Mouse (Mus musculus) erythroblast, embryonic 14.5 days (primary cell): ENCODE results near the gene Ccdc74a.

Experiments used
- GATA1 ChIP-seq: IDR thresholded peaks from 2 replicates; pipeline ENCODE4 v1.6.1; 2012; ENCODE audit warnings: low read length, inconsistent platforms, mixed read lengths
- TAL1 ChIP-seq: IDR thresholded peaks from 3 replicates; pipeline ENCODE4 v1.6.1; 2012; ENCODE audit warnings: low read length, inconsistent platforms, mixed read lengths

GRCm38 (mm10) chr16:17636904-17637303 lies 9.4 kb upstream of the Ccdc74a start:
- TF ChIP-seq GATA1 (no peak), TAL1 (no peak)
